Mouse (Mus musculus) thymus, postnatal 4 days (tissue): ENCODE measurements around the gene BC005537.
A peak's percentile ranks its signal among the peaks of the same experiment; 100 is the strongest.
"Not testable (repeated sequence)": the region's sequence is repeated elsewhere in the genome, so short reads cannot be mapped to it uniquely, and the experiment has no call there.

ENCODE experiments used
- DNase-seq: peaks from one replicate; pipeline ENCODE4 v3.0.0; 2021

Gene BC005537

GRCm38 (mm10) chr13:24801308-24801921 is at the start of gene BC005537:
TSS of gene BC005537 (plus strand) at chr13:24801657.
- peak; percentile 84 for DNase-seq

- DNase-seq = no peak
Observed at GRCm38 (mm10) chr13:24756756-24757155, 44.7 kb upstream of the BC005537 start.

GRCm38 (mm10) chr13:24757820-24758564 is 43.5 kb upstream of the BC005537 start:
- no peak for DNase-seq

GRCm38 (mm10) chr13:24759451-24759850 is 42.0 kb upstream of the BC005537 start:
- no peak for DNase-seq

GRCm38 (mm10) chr13:24760351-24760870 is 41.0 kb upstream of the BC005537 start:
- DNase-seq = no peak

GRCm38 (mm10) chr13:24761083-24761402 is 40.4 kb upstream of the BC005537 start:
- no peak for DNase-seq

- peak; percentile 96 for DNase-seq
Observed at GRCm38 (mm10) chr13:24761403-24762227, 39.8 kb upstream of the BC005537 start, which contains the start of gene Gmnn. TSS of gene Gmnn (minus strand) at chr13:24761923.

GRCm38 (mm10) chr13:24762254-24762653 is 39.2 kb upstream of the BC005537 start:
- peak; percentile 13 for DNase-seq

- not testable (repeated sequence) for DNase-seq
Observed at GRCm38 (mm10) chr13:24767809-24768208, 33.6 kb upstream of the BC005537 start.

- not testable (repeated sequence) for DNase-seq
Observed at GRCm38 (mm10) chr13:24771482-24771881, 30.0 kb upstream of the BC005537 start.

- DNase-seq = peak; percentile 66
Observed at GRCm38 (mm10) chr13:24776146-24776844, 25.2 kb upstream of the BC005537 start.

- no peak for DNase-seq
Observed at GRCm38 (mm10) chr13:24778026-24778425, 23.4 kb upstream of the BC005537 start.

- peak; percentile 18 for DNase-seq
Observed at GRCm38 (mm10) chr13:24778706-24779380, 22.6 kb upstream of the BC005537 start.

- no peak for DNase-seq
Observed at GRCm38 (mm10) chr13:24781916-24782315, 19.5 kb upstream of the BC005537 start.

- DNase-seq = peak; percentile 62
Observed at GRCm38 (mm10) chr13:24786014-24786490, 15.4 kb upstream of the BC005537 start.

- DNase-seq = no peak
Observed at GRCm38 (mm10) chr13:24787477-24787876, 14.0 kb upstream of the BC005537 start.

- no peak for DNase-seq
Observed at GRCm38 (mm10) chr13:24791349-24791748, 10.1 kb upstream of the BC005537 start.

GRCm38 (mm10) chr13:24792411-24793045 is 8.9 kb upstream of the BC005537 start:
- DNase-seq = no peak

- DNase-seq = no peak
Observed at GRCm38 (mm10) chr13:24798686-24799085, 2.8 kb upstream of the BC005537 start.

GRCm38 (mm10) chr13:24799378-24799777 is 2.1 kb upstream of the BC005537 start:
- DNase-seq = no peak

- peak; percentile 52 for DNase-seq
Observed at GRCm38 (mm10) chr13:24799925-24800673, 1.4 kb upstream of the BC005537 start.
